Mouse (Mus musculus) forebrain, embryonic 13.5 days (tissue): ENCODE results near the gene Myocd. TPM values are rescaled to one million over a fixed set of nuclear protein-coding genes. Genes with fewer than 3 reads are reported as not detected.

Experiments used
- ATAC-seq: fragments of 200-750 bp; cut with Nextera tagmentation; 2 replicates; pipeline ENCODE4 v1.8.0; 2017
- H3K27ac ChIP-seq: fragments of 300-500 bp; sonication (generic); 2 replicates; pipeline ENCODE4 v1.5.1; 2015; ENCODE audit warnings: inconsistent platforms, mild to moderate bottlenecking, moderate library complexity
- H3K27me3 ChIP-seq: fragments of 300-500 bp; sonication (generic); 2 replicates; pipeline ENCODE4 v1.6.1; 2015; ENCODE audit warnings: mild to moderate bottlenecking, inconsistent platforms
- H3K36me3 ChIP-seq: fragments of 300-500 bp; sonication (generic); 2 replicates; pipeline ENCODE4 v1.6.1; 2015; ENCODE audit warnings: mild to moderate bottlenecking, inconsistent platforms; ENCODE audit not compliant: poor library complexity, severe bottlenecking
- H3K4me1 ChIP-seq: fragments of 300-500 bp; sonication (generic); 2 replicates; pipeline ENCODE4 v1.6.1; 2015; ENCODE audit warnings: inconsistent platforms
- H3K4me2 ChIP-seq: fragments of 300-500 bp; sonication (generic); 2 replicates; pipeline ENCODE4 v1.6.1; 2015; ENCODE audit warnings: inconsistent platforms, mild to moderate bottlenecking, moderate library complexity
- H3K4me3 ChIP-seq: fragments of 300-500 bp; sonication (generic); 2 replicates; pipeline ENCODE4 v1.5.1; 2015; ENCODE audit warnings: mild to moderate bottlenecking, inconsistent platforms
- H3K9ac ChIP-seq: fragments of 300-500 bp; sonication (generic); 2 replicates; pipeline ENCODE4 v1.6.1; 2015; ENCODE audit warnings: mild to moderate bottlenecking, inconsistent platforms
- H3K9me3 ChIP-seq: fragments of 300-500 bp; sonication (generic); replicated peaks from 2 replicates; pipeline ENCODE4 v1.6.1; 2016; ENCODE audit warnings: inconsistent platforms
- WGBS: fragments of 180-500 bp; shearing (Covaris S2); methylation state at CpG from one replicate; pipeline ENCODE4 v1.1.7; 2015; 5-methylcytosine and 5-hydroxymethylcytosine counted together
- polyA plus RNA-seq: library from polyadenylated mRNA; unstranded; fragments of >200 nt; fragmentation: Nextera tagmentation; extraction: Ambion mirVana; gene quantifications from 2 replicates; pipeline ENCODE4 v1.2.1, GENCODE M21; 2015

The Myocd gene
- polyA plus RNA-seq, 1 experiment from 2014 or later = 0.09 TPM

GRCm38 (mm10) chr11:65255564-65255963, 14.2 kb downstream of the Myocd start:
- no peaks in the 10 kb centered on the region for H3K4me1 ChIP-seq
- H3K4me3 ChIP-seq = no peak overlapping the region
- no peak for ATAC-seq
- no peak overlapping the region for H3K9ac ChIP-seq
- no peaks in the 10 kb centered on the region for H3K9me3 ChIP-seq
- WGBS = 64% methylated on average over 6 of the region's 6 CpGs
- no peak overlapping the region for H3K4me2 ChIP-seq
- no peak overlapping the region for H3K27ac ChIP-seq
- no peaks in the 10 kb centered on the region for H3K36me3 ChIP-seq
- no peaks in the 10 kb centered on the region for H3K27me3 ChIP-seq

- no peaks in the 10 kb centered on the region for H3K9me3 ChIP-seq
- H3K4me1 ChIP-seq = no peaks in the 10 kb centered on the region
- H3K27ac ChIP-seq = no peak overlapping the region
- no peak overlapping the region for H3K9ac ChIP-seq
- H3K4me3 ChIP-seq = no peak overlapping the region
- H3K27me3 ChIP-seq = no peaks in the 10 kb centered on the region
- ATAC-seq = no peak
- H3K36me3 ChIP-seq = no peaks in the 10 kb centered on the region
- 97% methylated on average over 4 of the region's 4 CpGs for WGBS
- no peak overlapping the region for H3K4me2 ChIP-seq
Measured at GRCm38 (mm10) chr11:65250366-65250765, 19.4 kb downstream of the Myocd start.

GRCm38 (mm10) chr11:65246301-65247054, 23.3 kb downstream of the Myocd start:
- 82% methylated on average over 8 of the region's 8 CpGs for WGBS
- Histone ChIP-seq H3K27ac (no peak overlapping the region), H3K9ac (no peak overlapping the region), H3K4me1 (no peaks in the 10 kb centered on the region), H3K4me2 (no peak overlapping the region), H3K9me3 (no peaks in the 10 kb centered on the region), H3K36me3 (no peaks in the 10 kb centered on the region), H3K4me3 (no peak overlapping the region), H3K27me3 (no peaks in the 10 kb centered on the region)
- ATAC-seq = no peak

GRCm38 (mm10) chr11:65243593-65243992, 26.2 kb downstream of the Myocd start:
- no peak overlapping the region for H3K27ac ChIP-seq
- ATAC-seq = no peak
- H3K4me1 ChIP-seq = peaks cover 4% of the 10 kb centered on the region; the same call in 1 of the 2 replicates
- H3K4me3 ChIP-seq = no peak overlapping the region
- H3K27me3 ChIP-seq = no peaks in the 10 kb centered on the region
- H3K4me2 ChIP-seq = no peak overlapping the region
- no peaks in the 10 kb centered on the region for H3K36me3 ChIP-seq
- H3K9ac ChIP-seq = no peak overlapping the region
- H3K9me3 ChIP-seq = no peaks in the 10 kb centered on the region
- WGBS = 85% methylated on average over 3 of the region's 3 CpGs

- Histone ChIP-seq H3K27ac (no peak overlapping the region), H3K9me3 (no peaks in the 10 kb centered on the region), H3K27me3 (no peaks in the 10 kb centered on the region), H3K4me3 (no peak overlapping the region), H3K36me3 (no peaks in the 10 kb centered on the region), H3K9ac (no peak overlapping the region), H3K4me1 (peaks cover 4% of the 10 kb centered on the region; the same call in 1 of the 2 replicates), H3K4me2 (no peak overlapping the region)
- WGBS = 68% methylated on average over 7 of the region's 7 CpGs
- no peak for ATAC-seq
Measured at GRCm38 (mm10) chr11:65240521-65240920, 29.3 kb downstream of the Myocd start.

- no peaks in the 10 kb centered on the region for H3K27me3 ChIP-seq
- H3K4me1 ChIP-seq = peaks cover 4% of the 10 kb centered on the region; the same call in 1 of the 2 replicates
- no peak overlapping the region for H3K27ac ChIP-seq
- ATAC-seq = no peak
- no peak overlapping the region for H3K4me3 ChIP-seq
- no peaks in the 10 kb centered on the region for H3K36me3 ChIP-seq
- no peaks in the 10 kb centered on the region for H3K9me3 ChIP-seq
- H3K9ac ChIP-seq = no peak overlapping the region
- H3K4me2 ChIP-seq = no peak overlapping the region
- 71% methylated on average over 3 of the region's 3 CpGs for WGBS
Measured at GRCm38 (mm10) chr11:65237896-65238295, 31.9 kb downstream of the Myocd start.

- Histone ChIP-seq H3K4me3 (no peak overlapping the region), H3K36me3 (no peaks in the 10 kb centered on the region), H3K4me1 (peaks cover 4% of the 10 kb centered on the region; the same call in 1 of the 2 replicates), H3K4me2 (no peak overlapping the region), H3K9me3 (no peaks in the 10 kb centered on the region), H3K27me3 (no peaks in the 10 kb centered on the region), H3K9ac (no peak overlapping the region), H3K27ac (no peak overlapping the region)
- 59% methylated on average over 2 of the region's 2 CpGs for WGBS
- no peak for ATAC-seq
Measured at GRCm38 (mm10) chr11:65236907-65237306, 32.9 kb downstream of the Myocd start.

- Histone ChIP-seq H3K4me1 (peaks cover 2% of the 10 kb centered on the region; the same call in 1 of the 2 replicates), H3K4me3 (no peak overlapping the region), H3K27ac (no peak overlapping the region), H3K36me3 (no peaks in the 10 kb centered on the region), H3K9me3 (no peaks in the 10 kb centered on the region), H3K4me2 (no peak overlapping the region), H3K27me3 (no peaks in the 10 kb centered on the region), H3K9ac (no peak overlapping the region)
- ATAC-seq = no peak
- WGBS = 39% methylated on average over 2 of the region's 2 CpGs
Measured at GRCm38 (mm10) chr11:65235374-65235773, 34.4 kb downstream of the Myocd start.

- Histone ChIP-seq H3K4me3 (no peak overlapping the region), H3K27ac (no peak overlapping the region), H3K9ac (no peak overlapping the region), H3K4me1 (0 out of 2 replicates have a peak, but pooled peaks cover 2% of the 10 kb centered on the region), H3K36me3 (no peaks in the 10 kb centered on the region), H3K27me3 (no peaks in the 10 kb centered on the region), H3K4me2 (no peak overlapping the region), H3K9me3 (no peaks in the 10 kb centered on the region)
- 79% methylated on average over 4 of the region's 4 CpGs for WGBS
- no peak for ATAC-seq
Measured at GRCm38 (mm10) chr11:65231771-65232170, 38.0 kb downstream of the Myocd start.

- Histone ChIP-seq H3K9me3 (no peaks in the 10 kb centered on the region), H3K27me3 (no peaks in the 10 kb centered on the region), H3K4me2 (no peak overlapping the region), H3K4me3 (no peak overlapping the region), H3K27ac (no peak overlapping the region), H3K4me1 (0 out of 2 replicates have a peak, but pooled peaks cover 3% of the 10 kb centered on the region), H3K36me3 (no peaks in the 10 kb centered on the region), H3K9ac (no peak overlapping the region)
- whole genome bisulfite sequencing = 45% methylated on average over 10 of the region's 10 CpGs
- no peak for ATAC-seq
Measured at GRCm38 (mm10) chr11:65226766-65227165, 43.0 kb downstream of the Myocd start.

GRCm38 (mm10) chr11:65214954-65215629, 54.7 kb downstream of the Myocd start:
- H3K9me3 ChIP-seq = no peaks in the 10 kb centered on the region
- H3K27me3 ChIP-seq = no peaks in the 10 kb centered on the region
- peaks cover 11% of the 10 kb centered on the region for H3K4me1 ChIP-seq
- H3K36me3 ChIP-seq = no peaks in the 10 kb centered on the region
- 49% methylated on average over 9 of the region's 9 CpGs for WGBS
- no peak overlapping the region for H3K9ac ChIP-seq
- H3K27ac ChIP-seq = no peak overlapping the region
- ATAC-seq = peak; percentile 81
- peak overlapping the region; percentile 15; the same call in 1 of the 2 replicates for H3K4me2 ChIP-seq
- no peak overlapping the region for H3K4me3 ChIP-seq

- Histone ChIP-seq H3K9ac (no peak overlapping the region), H3K27me3 (no peaks in the 10 kb centered on the region), H3K4me3 (no peak overlapping the region), H3K27ac (no peak overlapping the region), H3K36me3 (no peaks in the 10 kb centered on the region), H3K9me3 (no peaks in the 10 kb centered on the region), H3K4me1 (peaks cover 11% of the 10 kb centered on the region), H3K4me2 (no peak overlapping the region)
- 91% methylated on average over 2 of the region's 2 CpGs for WGBS
- ATAC-seq = no peak
Measured at GRCm38 (mm10) chr11:65213806-65214205, 56.0 kb downstream of the Myocd start.
